Mouse (Mus musculus) G1E (cell line): ENCODE results near the gene Msh5. TPM values are rescaled to one million over a fixed set of nuclear protein-coding genes. Genes with fewer than 3 reads are reported as not detected.

Experiments
- ATAC-seq: 2 replicates; pipeline ENCODE4 v1.8.0; 2016; ENCODE audit warnings: mild to moderate bottlenecking; ENCODE audit not compliant: insufficient number of reproducible peaks, poor library complexity, low FRiP score, severe bottlenecking; ENCODE audit errors: extremely low read depth
- DNase-seq: peaks from one replicate; pipeline ENCODE4 v3.0.0; 2012; ENCODE audit warnings: low spot score
- H3K27me3 ChIP-seq: 2 replicates; pipeline ENCODE4 v1.6.1; 2012; ENCODE audit warnings: mild to moderate bottlenecking, low read length, inconsistent platforms; ENCODE audit not compliant: insufficient read depth
- H3K36me3 ChIP-seq: replicated peaks from 2 replicates; pipeline ENCODE3; 2012; ENCODE audit warnings: mild to moderate bottlenecking, inconsistent platforms
- H3K4me1 ChIP-seq: 2 replicates; pipeline ENCODE4 v1.6.1; 2012; ENCODE audit warnings: low read depth, low read length, inconsistent platforms, mixed read lengths; ENCODE audit not compliant: insufficient read depth
- H3K4me3 ChIP-seq: 2 replicates; pipeline ENCODE4 v1.5.1; 2012; ENCODE audit warnings: low read depth, mild to moderate bottlenecking, inconsistent platforms, low read length, moderate library complexity, mixed read lengths
- H3K9me3 ChIP-seq: replicated peaks from 2 replicates; pipeline ENCODE4 v1.6.1; 2012; ENCODE audit warnings: inconsistent platforms
- CTCF ChIP-seq: IDR thresholded peaks from 2 replicates; pipeline ENCODE4 v1.5.1; 2012; ENCODE audit warnings: low read depth, low read length, inconsistent platforms, mixed read lengths
- GATA1 ChIP-seq: IDR thresholded peaks from 2 replicates; pipeline ENCODE4 v1.6.1; 2012; ENCODE audit warnings: borderline replicate concordance, low read length, inconsistent platforms, mixed read lengths
- GATA2 ChIP-seq: IDR thresholded peaks from 2 replicates; pipeline ENCODE4 v1.6.1; 2012; ENCODE audit warnings: low read depth, low read length, inconsistent platforms, borderline replicate concordance
- POLR2AphosphoS5 ChIP-seq: IDR thresholded peaks from 2 replicates; pipeline ENCODE4 v1.6.1; 2012; ENCODE audit warnings: low read depth, low read length, inconsistent platforms; ENCODE audit not compliant: insufficient replicate concordance
- TAL1 ChIP-seq: conservative IDR thresholded peaks from 2 replicates; pipeline ENCODE4 v1.6.1; 2012; ENCODE audit warnings: low read depth, low read length, inconsistent platforms, mixed read lengths
- polyA plus RNA-seq: library from polyadenylated mRNA; stranded (reverse); fragments of >175 nt; gene quantifications from 2 replicates; pipeline ENCODE4 v1.2.3, GENCODE M21; 2012
- total RNA-seq, 2 experiments: library from RNA; stranded (forward) in 1 of 2; stranded (reverse) in 1 of 2; fragments of 200-1000 nt in 1 of 2; fragments of >200 nt in 1 of 2; fragmentation: Nextera tagmentation in 1 of 2; gene quantifications; 2 replicates each; pipeline ENCODE4 v1.2.3; 2014 to 2017

Gene Msh5
- total and polyA plus RNA-seq, 3 experiments: 11.5 to 41.7 (median 11.8) TPM

DNA sequence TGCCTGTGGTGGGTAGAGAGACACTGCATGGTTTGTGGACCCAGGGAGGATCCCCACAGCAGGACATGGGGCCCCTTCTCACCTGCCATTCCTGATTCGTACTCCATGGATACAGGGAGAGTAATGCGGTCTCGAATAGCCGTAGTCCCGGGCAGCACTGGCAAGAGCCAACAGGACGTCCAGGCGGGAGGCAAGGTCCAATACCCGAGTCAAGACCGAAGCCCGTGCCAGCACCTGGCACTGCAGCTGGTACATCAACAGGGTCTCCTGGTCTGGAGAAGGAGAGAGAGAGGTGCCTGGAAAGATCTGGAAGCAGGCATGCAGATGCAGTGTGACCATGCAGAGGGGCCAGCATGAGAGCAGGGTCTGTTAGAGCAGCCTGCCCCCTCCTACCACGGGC is 15.3 kb downstream of the Msh5 start:
- H3K4me1 ChIP-seq: peaks cover 85% of the 10 kb centered on the region
- ATAC-seq (no peak), DNase-seq (no peak)

GRCm38 (mm10) chr17:35029691-35030532 is 16.6 kb downstream of the Msh5 start:
- H3K9me3 ChIP-seq: no peaks in the 10 kb centered on the region
- H3K4me1 ChIP-seq: peaks cover 91% of the 10 kb centered on the region
- H3K4me3 ChIP-seq: no peak overlapping the region; the same call in 1 of the 2 replicates
- TF ChIP-seq GATA2 (no peak), POLR2AphosphoS5 (no peak), CTCF (peak; percentile 29; the same call in 1 of the 2 replicates), TAL1 (no peak), GATA1 (no peak)
- H3K27me3 ChIP-seq: no peaks in the 10 kb centered on the region
- DNase-seq (no peak), ATAC-seq (no peak)
- peaks cover 47% of the 10 kb centered on the region for H3K36me3 ChIP-seq

More for the DNA sequence above, 15.3 kb downstream of the Msh5 start:
- H3K4me3 ChIP-seq: peak overlapping the region; percentile 6; the same call in 1 of the 2 replicates
- peaks cover 35% of the 10 kb centered on the region for H3K36me3 ChIP-seq
- no peaks in the 10 kb centered on the region for H3K9me3 ChIP-seq
- H3K27me3 ChIP-seq: no peaks in the 10 kb centered on the region
- TF ChIP-seq POLR2AphosphoS5 (no peak), GATA1 (no peak), GATA2 (no peak), TAL1 (no peak), CTCF (no peak)

DNA sequence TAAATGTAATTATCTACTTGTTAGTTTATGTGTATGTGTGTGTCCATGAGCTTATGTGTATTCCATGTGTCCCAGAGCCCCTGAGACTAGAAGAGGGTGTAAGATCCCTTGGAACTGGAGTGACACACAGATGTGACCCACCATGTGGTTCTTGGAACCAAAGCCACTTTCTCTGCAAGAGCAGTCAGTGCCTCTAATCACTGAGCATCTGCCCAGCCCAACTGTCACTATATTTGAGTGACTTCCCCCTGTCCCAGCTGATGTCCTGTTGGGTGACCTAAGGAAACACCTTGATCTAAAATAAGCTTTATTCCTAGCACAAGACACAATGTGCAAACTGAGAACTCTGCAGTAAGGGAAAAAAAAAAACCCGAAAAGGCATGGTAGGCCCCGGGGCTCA is 18.2 kb downstream of the Msh5 start:
- TF ChIP-seq CTCF: no peak
- TF ChIP-seq TAL1: no peak
- TF ChIP-seq GATA2: no peak
- no peak for TF ChIP-seq GATA1
- no peaks in the 10 kb centered on the region for H3K9me3 ChIP-seq
- ATAC-seq (peak; percentile 16; the same call in 1 of the 2 replicates), DNase-seq (no peak)
- peak overlapping the region; percentile 11; the same call in 1 of the 2 replicates for H3K4me3 ChIP-seq
- no peaks in the 10 kb centered on the region for H3K27me3 ChIP-seq
- peaks cover 63% of the 10 kb centered on the region for H3K36me3 ChIP-seq
- H3K4me1 ChIP-seq: peaks cover 98% of the 10 kb centered on the region

GRCm38 (mm10) chr17:35027277-35028068 is 19.1 kb downstream of the Msh5 start, which contains the start of gene Sapcd1:
Sapcd1 (minus strand) TSS chr17:35028016.
- DNase-seq (peak; percentile 68), ATAC-seq (peak; percentile 45)
- no peaks in the 10 kb centered on the region for H3K9me3 ChIP-seq
- H3K27me3 ChIP-seq: no peaks in the 10 kb centered on the region
- peaks cover 98% of the 10 kb centered on the region for H3K4me1 ChIP-seq
- H3K36me3 ChIP-seq: peaks cover 68% of the 10 kb centered on the region
- peak within 1 kb of the TSS; percentile 78 for H3K4me3 ChIP-seq
- TF ChIP-seq GATA1 (no peak), CTCF (no peak), POLR2AphosphoS5 (no peak), TAL1 (no peak)

GRCm38 (mm10) chr17:35026206-35026605 is 20.3 kb downstream of the Msh5 start:
- ATAC-seq (no peak), DNase-seq (no peak)
- Histone ChIP-seq H3K27me3 (no peaks in the 10 kb centered on the region), H3K4me1 (peaks cover 98% of the 10 kb centered on the region), H3K36me3 (peaks cover 65% of the 10 kb centered on the region), H3K4me3 (peak overlapping the region; percentile 78), H3K9me3 (no peaks in the 10 kb centered on the region)
- TF ChIP-seq GATA2: no peak
- TF ChIP-seq POLR2AphosphoS5: no peak
- no peak for TF ChIP-seq GATA1
- no peak for TF ChIP-seq CTCF
- TF ChIP-seq TAL1: no peak
